Comparison of ENCODE assay signal across 20 mouse cellular contexts in genomic region chr2:62660565-62660964, GRCm38 (mm10). TPM values are rescaled to one million over a fixed set of nuclear protein-coding genes. Genes with fewer than 3 reads are reported as not detected.
DNase-seq lines count a peak whose midpoint lies in the region; ATAC-seq and TF ChIP-seq lines count a peak whose summit lies in the region.
"Had no signal": no experiment of that assay in that cellular context is flagged by ENCODE, and none has a peak within 500 bp of the region (broad histone marks: within the 10 kb centered on the region; RNA-seq: fewer than 3 reads in every experiment).

No protein-coding gene starts in this region.

- whole genome bisulfite sequencing in intestine, postnatal 0 days, result 55% methylated on average over 6 of the region's 6 CpGs
- 53% methylated on average over 6 of the region's 6 CpGs for WGBS in intestine, embryonic 15.5 days
- WGBS in midbrain, postnatal 0 days, result 66% methylated on average over 6 of the region's 6 CpGs
- WGBS in midbrain, embryonic 10.5 days, result 53% methylated on average over 6 of the region's 6 CpGs
- WGBS in small intestine, adult 2 months, result 51% methylated on average over 6 of the region's 6 CpGs

- TF ChIP-seq RAD21 in MEL (IDR thresholded peaks at IDR 0.05; ENCODE audit: low read depth, low read length), result no peak

- no peaks in the 10 kb centered on the region for H3K36me3 ChIP-seq in intestine, postnatal 0 days (ENCODE audit: control insufficient read depth, insufficient read depth)
- H3K36me3 ChIP-seq in intestine, embryonic 15.5 days, result no peaks in the 10 kb centered on the region
- H3K36me3 ChIP-seq in midbrain, postnatal 0 days (ENCODE audit: insufficient read depth, low read length), result no peaks in the 10 kb centered on the region
- no peaks in the 10 kb centered on the region for H3K36me3 ChIP-seq in midbrain, embryonic 10.5 days
- peaks cover 0 to 5% of the 10 kb centered on the region in 2 experiments; a peak in 2 of 4 replicates for H3K36me3 ChIP-seq in MEL (ENCODE audit: control insufficient read depth in 1 of 2, insufficient read depth in 2 of 2, low read length in 2 of 2)
- no peaks in the 10 kb centered on the region for H3K36me3 ChIP-seq in small intestine, adult 2 months (ENCODE audit: control insufficient read depth, insufficient read depth, low read length)
- H3K36me3 ChIP-seq: heart, embryonic 10.5 days; hindbrain, embryonic 15.5 days; limb, embryonic 10.5 days; lung, embryonic 15.5 days; midbrain, embryonic 13.5 days had no signal

- H3K79me2 ChIP-seq in MEL (ENCODE audit: control insufficient read depth, insufficient read depth, low read length, poor library complexity), result peaks cover 4% of the 10 kb centered on the region

- TF ChIP-seq CTCF in intestine, postnatal 0 days (IDR thresholded peaks at IDR 0.05; ENCODE audit: low read depth), result peak; percentile 43
- peak; percentile 40 for TF ChIP-seq CTCF in midbrain, postnatal 0 days (IDR thresholded peaks at IDR 0.05)
- peak; percentile 10 to 65 (median 58); a peak in 4 of 6 replicates for TF ChIP-seq CTCF in MEL (IDR thresholded peaks at IDR 0.05 in 2 of 3, conservative IDR thresholded peaks at IDR 0.05 in 1 of 3; ENCODE audit: control insufficient read depth in 1 of 3, insufficient read depth in 1 of 3, low read depth in 2 of 3, low read length in 3 of 3, poor library complexity in 1 of 3, severe bottlenecking in 1 of 3)
- TF ChIP-seq CTCF in small intestine, adult 2 months (IDR thresholded peaks at IDR 0.05; ENCODE audit: extremely low read depth, insufficient read length, insufficient replicate concordance, low read depth, low read length), result peak; percentile 29; the same call in 1 of the 2 replicates

- H3K27ac ChIP-seq in intestine, postnatal 0 days (ENCODE audit: low read depth, low read length), result no peak overlapping the region
- H3K27ac ChIP-seq in intestine, embryonic 15.5 days, result no peak overlapping the region
- no peak overlapping the region for H3K27ac ChIP-seq in midbrain, postnatal 0 days (ENCODE audit: low read depth, low read length)
- no peak overlapping the region for H3K27ac ChIP-seq in midbrain, embryonic 10.5 days (replicated peaks)
- H3K27ac ChIP-seq in MEL (ENCODE audit: control insufficient read depth, low read depth, low read length), result peak overlapping the region; percentile 47; the same call in 1 of the 2 replicates
- H3K27ac ChIP-seq in small intestine, adult 2 months (ENCODE audit: insufficient read depth, low read depth, low read length), result no peak overlapping the region
- H3K27ac ChIP-seq: forebrain, embryonic 13.5 days; heart, embryonic 10.5 days; hindbrain, embryonic 15.5 days; limb, embryonic 10.5 days; lung, embryonic 15.5 days; midbrain, embryonic 13.5 days had no signal

- no peak for DNase-seq in midbrain, postnatal 0 days (ENCODE audit: low spot score)
- no peak for DNase-seq in midbrain, embryonic 10.5 days (ENCODE audit: low spot score)
- peak; percentile 73 for DNase-seq in MEL (ENCODE audit: low read depth, low spot score)
- DNase-seq in right cerebral cortex, postnatal 36 days (ENCODE audit: low spot score in 2 of 2), result no peak
- no peak for DNase-seq in adrenal gland, adult (ENCODE audit: inconsistent age in 2 of 2, low spot score in 1 of 2)
- DNase-seq: adrenal gland, postnatal 10 days; cerebellum, adult 9-10 months; kidney, adult 11 months; kidney, postnatal 10 days; thymus, postnatal 36 days had no signal

- no peak overlapping the region for H3K4me2 ChIP-seq in intestine, postnatal 0 days (replicated peaks; ENCODE audit: low read depth)
- H3K4me2 ChIP-seq in intestine, embryonic 15.5 days (replicated peaks), result no peak overlapping the region
- no peak overlapping the region for H3K4me2 ChIP-seq in midbrain, postnatal 0 days (ENCODE audit: low read depth, low read length, poor library complexity, severe bottlenecking)
- H3K4me2 ChIP-seq: forebrain, embryonic 13.5 days; hindbrain, embryonic 15.5 days; liver, embryonic 11.5 days; lung, embryonic 15.5 days; midbrain, embryonic 13.5 days had no signal

- H3K4me3 ChIP-seq in intestine, postnatal 0 days (ENCODE audit: low read depth, low read length), result no peak overlapping the region
- no peak overlapping the region for H3K4me3 ChIP-seq in intestine, embryonic 15.5 days (replicated peaks)
- H3K4me3 ChIP-seq in midbrain, postnatal 0 days (ENCODE audit: low read depth, low read length), result no peak overlapping the region
- no peak overlapping the region for H3K4me3 ChIP-seq in midbrain, embryonic 10.5 days
- peak overlapping the region; percentile 27 to 66; a peak in 3 of 4 replicates for H3K4me3 ChIP-seq in MEL (ENCODE audit: control insufficient read depth in 1 of 2, insufficient read depth in 1 of 2, low read depth in 2 of 2, low read length in 2 of 2)
- no peak overlapping the region for H3K4me3 ChIP-seq in small intestine, adult 2 months (ENCODE audit: low read depth, low read length)
- H3K4me3 ChIP-seq: forebrain, embryonic 13.5 days; heart, embryonic 10.5 days; hindbrain, embryonic 15.5 days; limb, embryonic 10.5 days; lung, embryonic 15.5 days; midbrain, embryonic 13.5 days had no signal

- no peaks in the 10 kb centered on the region for H3K4me1 ChIP-seq in intestine, postnatal 0 days (replicated peaks; ENCODE audit: control insufficient read depth, insufficient read depth, low read length)
- H3K4me1 ChIP-seq in intestine, embryonic 15.5 days (replicated peaks), result no peaks in the 10 kb centered on the region
- H3K4me1 ChIP-seq in midbrain, postnatal 0 days (ENCODE audit: insufficient read depth, low read length), result no peaks in the 10 kb centered on the region
- H3K4me1 ChIP-seq in midbrain, embryonic 10.5 days, result 0 out of 2 replicates have a peak, but pooled peaks cover 3% of the 10 kb centered on the region
- peaks cover 5 to 8% of the 10 kb centered on the region in 2 experiments for H3K4me1 ChIP-seq in MEL (ENCODE audit: control insufficient read depth in 1 of 2, insufficient read depth in 2 of 2, low read length in 2 of 2)
- peaks cover 5% of the 10 kb centered on the region; the same call in 1 of the 2 replicates for H3K4me1 ChIP-seq in small intestine, adult 2 months (ENCODE audit: control insufficient read depth, insufficient read depth, insufficient read length, low read length)
- H3K4me1 ChIP-seq: lung, embryonic 15.5 days had no signal

- ATAC-seq in intestine, postnatal 0 days, result no peak
- no peak for ATAC-seq in intestine, embryonic 15.5 days
- no peak for ATAC-seq in midbrain, postnatal 0 days (ENCODE audit: low FRiP score)
- ATAC-seq: forebrain, embryonic 13.5 days; midbrain, embryonic 13.5 days had no signal

- no peaks in the 10 kb centered on the region for H3K27me3 ChIP-seq in intestine, postnatal 0 days (replicated peaks; ENCODE audit: control insufficient read depth, insufficient read depth, low read length)
- H3K27me3 ChIP-seq in intestine, embryonic 15.5 days (replicated peaks), result no peaks in the 10 kb centered on the region
- H3K27me3 ChIP-seq in midbrain, postnatal 0 days (ENCODE audit: insufficient read depth, low read length), result no peaks in the 10 kb centered on the region
- H3K27me3 ChIP-seq in midbrain, embryonic 10.5 days (ENCODE audit: low read depth, poor library complexity, severe bottlenecking), result peaks cover 15% of the 10 kb centered on the region
- no peaks in the 10 kb centered on the region for H3K27me3 ChIP-seq in MEL (ENCODE audit: control insufficient read depth in 1 of 2, insufficient read depth in 2 of 2, low read length in 2 of 2)
- H3K27me3 ChIP-seq in small intestine, adult 2 months (ENCODE audit: control insufficient read depth, insufficient read depth, low read length), result no peaks in the 10 kb centered on the region
- H3K27me3 ChIP-seq: forebrain, embryonic 13.5 days had no signal

- no peak for TF ChIP-seq EP300 in MEL (IDR thresholded peaks at IDR 0.05; ENCODE audit: low read depth in 1 of 2, low read length in 2 of 2)

- no peaks in the 10 kb centered on the region for H3K9me3 ChIP-seq in intestine, postnatal 0 days (ENCODE audit: control insufficient read depth)
- no peaks in the 10 kb centered on the region for H3K9me3 ChIP-seq in intestine, embryonic 15.5 days
- no peaks in the 10 kb centered on the region for H3K9me3 ChIP-seq in midbrain, postnatal 0 days (ENCODE audit: low read length)
- no peaks in the 10 kb centered on the region for H3K9me3 ChIP-seq in midbrain, embryonic 10.5 days (replicated peaks)
- no peaks in the 10 kb centered on the region for H3K9me3 ChIP-seq in MEL (replicated peaks; ENCODE audit: insufficient read depth, low read length)
- H3K9me3 ChIP-seq: forebrain, embryonic 13.5 days; heart, embryonic 10.5 days; hindbrain, embryonic 15.5 days; limb, embryonic 10.5 days; lung, embryonic 15.5 days; midbrain, embryonic 13.5 days had no signal

- H3K9ac ChIP-seq in intestine, postnatal 0 days (ENCODE audit: low read depth, low read length), result no peak overlapping the region
- no peak overlapping the region for H3K9ac ChIP-seq in intestine, embryonic 15.5 days
- no peak overlapping the region for H3K9ac ChIP-seq in midbrain, postnatal 0 days (replicated peaks; ENCODE audit: low read length, poor library complexity, severe bottlenecking)
- peak overlapping the region; percentile 70 for H3K9ac ChIP-seq in MEL (ENCODE audit: control insufficient read depth, low read depth, low read length, poor library complexity, severe bottlenecking)
- H3K9ac ChIP-seq: forebrain, embryonic 13.5 days; hindbrain, embryonic 15.5 days; lung, embryonic 15.5 days; midbrain, embryonic 13.5 days had no signal

- TF ChIP-seq POLR2A in MEL (IDR thresholded peaks at IDR 0.05; ENCODE audit: control insufficient read depth in 1 of 2, insufficient read depth in 1 of 2, low read depth in 1 of 2, low read length in 2 of 2, poor library complexity in 1 of 2), result peak in 1 of 2 experiments; percentile 32; a peak in 1 of 4 replicates
- TF ChIP-seq POLR2A in small intestine, adult 2 months (IDR thresholded peaks at IDR 0.05; ENCODE audit: low read depth, low read length), result no peak

RNA-seq across cellular contexts. Expression of gene Gca, which starts 3.5 kb away (rescaled TPM):
- polyA plus RNA-seq in intestine, postnatal 0 days (2015; fragmentation: Nextera tagmentation; extraction: Ambion mirVana), result 3.9 and 5.0 TPM in 2 replicates
- 8.8 and 9.4 TPM in 2 replicates for polyA plus RNA-seq in intestine, embryonic 15.5 days (2015; fragmentation: Nextera tagmentation; extraction: Ambion mirVana)
- total RNA-seq in midbrain, postnatal 0 days (2014; rRNA removed), result 1.2 and 1.6 TPM in 2 replicates
- 3.1 and 3.6 TPM in 2 replicates for polyA plus RNA-seq in midbrain, postnatal 0 days (2015; fragmentation: Nextera tagmentation; extraction: Ambion mirVana)
- 1.5 and 2.0 TPM in 2 replicates for polyA plus RNA-seq in midbrain, embryonic 10.5 days (2016; fragmentation: Nextera tagmentation; extraction: Ambion mirVana)
- 6.2 and 9.0 TPM in 2 replicates for total RNA-seq in MEL (2012; rRNA removed)
- 10 to 100 TPM in 1 of 2 experiments, not detected in 1; 17.9 TPM for polyA plus RNA-seq in MEL (2012; ENCODE audit: insufficient read depth in 1 of 2, insufficient read length in 2 of 2, low read depth in 1 of 2, low replicate concordance in 2 of 2, missing spikeins in 1 of 2)
- polyA plus RNA-seq in small intestine, adult 2 months (2012; rRNA removed), result 3.1 and 6.0 TPM in 2 replicates

RNA-seq across cellular contexts. Expression of gene Ifih1, which starts 14.5 kb away (rescaled TPM):
- polyA plus RNA-seq in intestine, postnatal 0 days (2015; fragmentation: Nextera tagmentation; extraction: Ambion mirVana), result 14.1 and 14.5 TPM in 2 replicates
- polyA plus RNA-seq in intestine, embryonic 15.5 days (2015; fragmentation: Nextera tagmentation; extraction: Ambion mirVana), result 5.2 and 7.0 TPM in 2 replicates
- 1.2 and 2.7 TPM in 2 replicates for total RNA-seq in midbrain, postnatal 0 days (2014; rRNA removed)
- polyA plus RNA-seq in midbrain, postnatal 0 days (2015; fragmentation: Nextera tagmentation; extraction: Ambion mirVana), result 1.3 and 1.9 TPM in 2 replicates
- 0.43 and 0.93 TPM in 2 replicates for polyA plus RNA-seq in midbrain, embryonic 10.5 days (2016; fragmentation: Nextera tagmentation; extraction: Ambion mirVana)
- total RNA-seq in MEL (2012; rRNA removed), result 11.4 and 12.8 TPM in 2 replicates
- 10 to 100 TPM; 41.5 to 71.9 TPM for polyA plus RNA-seq in MEL (2012; ENCODE audit: insufficient read depth in 1 of 2, insufficient read length in 2 of 2, low read depth in 1 of 2, low replicate concordance in 2 of 2, missing spikeins in 1 of 2)
- 5.3 and 27.0 TPM in 2 replicates for polyA plus RNA-seq in small intestine, adult 2 months (2012; rRNA removed)

Comparison
In these comparisons a context has a peak if more than half of its experiments do, and no peak if none do; other contexts are left out.
1. H3K4me3 ChIP-seq: peak in MEL (2 of 2); none in intestine, postnatal 0 days (single experiment), intestine, embryonic 15.5 days (single experiment), midbrain, postnatal 0 days (single experiment), midbrain, embryonic 10.5 days (single experiment) and small intestine, adult 2 months (single experiment).
2. Peak in every context shown above with its lines, with median percentiles within 50 percentile points of each other: CTCF ChIP-seq.